In genomic region chr8:105305211-105306145, GRCm38 (mm10) we compare ENCODE assay signal across 8 mouse cellular contexts. TPM values are rescaled to one million over a fixed set of nuclear protein-coding genes. Genes with fewer than 3 reads are reported as not detected.
DNase-seq lines count a peak whose midpoint lies in the region; ATAC-seq and TF ChIP-seq lines count a peak whose summit lies in the region.

TSS of gene Elmo3 (plus strand) at chr8:105305601.

- peak; percentile 15 for DNase-seq in 3T3-L1 (ENCODE audit: low read depth, low spot score)
- no peak for DNase-seq in G1E (ENCODE audit: low spot score)
- peak; percentile 80 to 84 for DNase-seq in cerebellum, postnatal 25 days
- DNase-seq in heart, embryonic 10.5 days (ENCODE audit: low spot score), result peak; percentile 87
- peak; percentile 94 for DNase-seq in kidney, adult 9 months
- DNase-seq in lung, adult 18-20 months, result peak; percentile 90 to 93
- peak; percentile 80 to 84 for DNase-seq in urinary bladder, postnatal 36 days (ENCODE audit: low spot score in 2 of 2)

- no peaks in the 10 kb centered on the region; the same call in 1 of the 2 replicates for H3K9me3 ChIP-seq in G1E (replicated peaks)
- no peaks in the 10 kb centered on the region for H3K9me3 ChIP-seq in heart, embryonic 10.5 days
- H3K9me3 ChIP-seq in neural tube, embryonic 13.5 days, result no peaks in the 10 kb centered on the region

- no peak for TF ChIP-seq CTCF in G1E (IDR thresholded peaks at IDR 0.05; ENCODE audit: low read depth, low read length)

- peaks cover 55% of the 10 kb centered on the region for H3K4me1 ChIP-seq in G1E (ENCODE audit: insufficient read depth, low read depth, low read length)
- peaks cover 42% of the 10 kb centered on the region for H3K4me1 ChIP-seq in heart, embryonic 10.5 days
- peaks cover 22% of the 10 kb centered on the region for H3K4me1 ChIP-seq in neural tube, embryonic 13.5 days (replicated peaks)

- WGBS in heart, embryonic 10.5 days, result 6% methylated on average over 26 of the region's 30 CpGs
- 11% methylated on average over 30 of the region's 30 CpGs for WGBS in neural tube, embryonic 13.5 days

- peak within 1 kb of the TSS; percentile 88 for H3K27ac ChIP-seq in heart, embryonic 10.5 days
- H3K27ac ChIP-seq in neural tube, embryonic 13.5 days (replicated peaks), result peak within 1 kb of the TSS; percentile 61

- no peaks in the 10 kb centered on the region for H3K27me3 ChIP-seq in G1E (ENCODE audit: insufficient read depth, low read length)
- no peaks in the 10 kb centered on the region for H3K27me3 ChIP-seq in heart, embryonic 10.5 days (ENCODE audit: insufficient read depth, poor library complexity, severe bottlenecking)
- no peaks in the 10 kb centered on the region for H3K27me3 ChIP-seq in neural tube, embryonic 13.5 days

- H3K4me3 ChIP-seq in G1E (ENCODE audit: low read depth, low read length), result peak within 1 kb of the TSS; percentile 63; the same call in 1 of the 2 replicates
- H3K4me3 ChIP-seq in heart, embryonic 10.5 days, result peak within 1 kb of the TSS; percentile 61
- peak within 1 kb of the TSS; percentile 17; the same call in 1 of the 2 replicates for H3K4me3 ChIP-seq in neural tube, embryonic 13.5 days

- H3K4me2 ChIP-seq in neural tube, embryonic 13.5 days, result peak within 1 kb of the TSS; percentile 47

- ATAC-seq in G1E (ENCODE audit: extremely low read depth, insufficient number of reproducible peaks, low FRiP score, poor library complexity, severe bottlenecking), result no peak; the same call in 1 of the 2 replicates
- ATAC-seq in neural tube, embryonic 13.5 days (ENCODE audit: low read depth), result peak; percentile 37

- peak within 1 kb of the TSS; percentile 54 for H3K9ac ChIP-seq in neural tube, embryonic 13.5 days

- H3K36me3 ChIP-seq in G1E (replicated peaks), result peaks cover 99% of the 10 kb centered on the region
- H3K36me3 ChIP-seq in heart, embryonic 10.5 days, result peaks cover 81% of the 10 kb centered on the region
- peaks cover 85% of the 10 kb centered on the region for H3K36me3 ChIP-seq in neural tube, embryonic 13.5 days

RNA-seq across cellular contexts. Expression of gene Elmo3, which starts in this region (rescaled TPM):
- total RNA-seq in G1E (2014; fragmentation: Nextera tagmentation) (2.2 and 3.5 TPM in 2 replicates), G1E (2017) (0.49 and 1.6 TPM in 2 replicates)
- 0.63 and 0.76 TPM in 2 replicates for polyA plus RNA-seq in G1E (2012)
- 3.9 and 4.4 TPM in 2 replicates for polyA plus RNA-seq in heart, embryonic 10.5 days (2016; fragmentation: Nextera tagmentation; extraction: Ambion mirVana)
- 0.92 and 1.4 TPM in 2 replicates for polyA plus RNA-seq in neural tube, embryonic 13.5 days (2015; fragmentation: Nextera tagmentation; extraction: Ambion mirVana)
